Mouse (Mus musculus): Measurements from ENCODE around the gene Zzef1. TPM values are rescaled to one million over a fixed set of nuclear protein-coding genes. Genes with fewer than 3 reads are reported as not detected.

Gene Zzef1
- total RNA-seq (2012; rRNA removed) (16.8 and 17.4 TPM in 2 replicates), total RNA-seq (2014; rRNA removed) (9.4 and 10.5 TPM in 2 replicates), polyA plus RNA-seq (2012; ENCODE audit: insufficient read length, low read depth) (17.1 and 20.8 TPM in 2 replicates)

DNA sequence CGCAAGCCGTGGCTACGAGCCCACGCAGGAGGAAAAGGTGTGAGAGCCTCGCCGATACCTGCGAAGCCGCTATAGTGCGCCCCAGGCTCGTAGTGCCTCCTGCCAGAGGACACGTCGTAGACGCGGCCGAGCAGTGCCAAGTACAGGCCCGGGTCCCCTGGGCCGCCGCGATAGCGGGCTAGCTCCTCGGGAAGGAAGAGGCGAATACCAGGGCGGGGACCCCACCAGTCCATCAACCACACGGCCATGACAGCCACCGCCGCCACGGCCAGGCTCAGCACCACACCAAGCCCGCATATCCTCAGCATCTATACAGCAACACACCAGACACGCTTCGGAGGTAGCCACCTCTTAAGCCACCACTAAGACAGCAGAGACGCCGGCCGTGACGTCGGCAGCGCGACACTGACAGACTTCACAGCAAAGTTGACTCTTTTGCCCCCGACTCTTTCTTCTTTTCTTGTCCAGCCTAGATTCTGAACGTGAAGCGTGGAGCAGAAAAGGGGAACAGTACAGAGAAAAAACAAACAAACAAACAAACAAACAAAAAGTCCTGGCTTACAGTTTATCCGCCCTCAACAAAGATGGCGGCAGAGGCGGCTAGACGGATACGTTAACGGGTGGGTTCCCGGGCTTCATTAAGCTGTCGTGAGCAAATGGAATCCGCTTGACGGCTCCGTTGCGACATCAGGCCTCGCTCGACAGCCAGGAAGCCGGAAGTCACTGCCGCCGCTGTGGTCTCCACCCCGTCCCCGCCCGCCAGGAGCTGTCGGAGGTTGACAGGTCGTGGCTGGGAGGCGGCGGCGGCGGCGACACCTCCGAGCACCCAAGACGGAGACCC is at the start of gene Zzef1, which contains the start of gene Cyb5d2:
TSS of gene Zzef1 (plus strand) at position 772 of the 841 bp plus-strand sequence.
TSS of gene Cyb5d2 (minus strand) at position 688 of the 841 bp plus-strand sequence.
- peaks cover 0 to 48% of the 10 kb centered on the region in 2 experiments; a peak in 2 of 4 replicates for H3K4me1 ChIP-seq (ENCODE audit: control insufficient read depth in 1 of 2, insufficient read depth in 2 of 2)
- in situ Hi-C loops (cut with MboI; ENCODE audit: low pct_ligation_motif_present, low pct_unique_long_range_greater_than_20kb, low sequenced_read_pairs): no loop called here
- dilution Hi-C loops (cut with MboI; ENCODE audit: extremely low pct_ligation_motif_present, extremely low pct_unique_long_range_greater_than_20kb, low sequenced_read_pairs): no loop called here
- peaks cover 20% of the 10 kb centered on the region for H3K79me2 ChIP-seq (replicated peaks; ENCODE audit: control insufficient read depth, extremely low read depth, insufficient read depth, poor library complexity, severe bottlenecking)
- H3K4me3 ChIP-seq (replicated peaks in 1 of 3; ENCODE audit: low read depth in 2 of 3, low read length in 2 of 3, poor library complexity in 1 of 3): peak within 1 kb of the TSS; percentile 86 to 96 (median 87)
- no peaks in the 10 kb centered on the region for H3K27me3 ChIP-seq (replicated peaks)
- H3K9ac ChIP-seq (ENCODE audit: insufficient read depth, low read depth): peak within 1 kb of the TSS; percentile 59
- peak within 1 kb of the TSS; percentile 51 for H3K27ac ChIP-seq (ENCODE audit: insufficient read depth, low read depth)
- H3K36me3 ChIP-seq (replicated peaks in 1 of 2; ENCODE audit: control insufficient read depth in 1 of 2, insufficient read depth in 1 of 2, low read length in 1 of 2): peaks cover 0 to 14% of the 10 kb centered on the region in 2 experiments
- H3K4me2 ChIP-seq (ENCODE audit: insufficient read depth, low read depth, poor library complexity, severe bottlenecking): peak within 1 kb of the TSS; percentile 92
- H3K9me3 ChIP-seq (replicated peaks; ENCODE audit: low read length): no peaks in the 10 kb centered on the region
- peak; percentile 99 for DNase-seq (ENCODE audit: extremely low read depth)
- TF ChIP-seq ZNF384 (IDR thresholded peaks at IDR 0.05; ENCODE audit: low read depth, low read length) (no peak), POLR2AphosphoS2 (IDR thresholded peaks at IDR 0.05; ENCODE audit: low read depth, low read length) (peak; percentile 79), MYC (IDR thresholded peaks at IDR 0.05; ENCODE audit: low read depth, low read length) (peak; percentile 80), RCOR1 (conservative IDR thresholded peaks at IDR 0.05; ENCODE audit: low read depth, low read length) (0 out of 2 replicates have a peak, but pooled peaks have one; percentile 28), NELFE (IDR thresholded peaks at IDR 0.05; ENCODE audit: low read depth, low read length) (peak; percentile 86), IRF4 (IDR thresholded peaks at IDR 0.05; ENCODE audit: low read depth, low read length) (peak; percentile 65), CHD2 (IDR thresholded peaks at IDR 0.05; ENCODE audit: low read length) (peak; percentile 23; the same call in 1 of the 2 replicates), RAD21 (IDR thresholded peaks at IDR 0.05; ENCODE audit: low read depth, low read length) (no peak), MEF2A (IDR thresholded peaks at IDR 0.05; ENCODE audit: borderline replicate concordance, low read depth, low read length) (peak; percentile 64), KAT2A (IDR thresholded peaks at IDR 0.05; ENCODE audit: insufficient replicate concordance, low read length) (peak; percentile 99), CTCF (conservative IDR thresholded peaks at IDR 0.05 in 1 of 2, IDR thresholded peaks at IDR 0.05 in 1 of 2; ENCODE audit: low read depth in 2 of 2, low read length in 2 of 2) (no peak), BHLHE40 (IDR thresholded peaks at IDR 0.05; ENCODE audit: low read depth, low read length) (0 out of 2 replicates have a peak, but pooled peaks have one; percentile 33), ZC3H11A (IDR thresholded peaks at IDR 0.05; ENCODE audit: low read depth, low read length) (no peak), TCF12 (IDR thresholded peaks at IDR 0.05; ENCODE audit: low read depth, low read length) (peak; percentile 71), SIN3A (IDR thresholded peaks at IDR 0.05; ENCODE audit: low read length) (peak; percentile 98; the same call in 1 of the 2 replicates), SMC3 (IDR thresholded peaks at IDR 0.05; ENCODE audit: low read depth, low read length) (no peak), JUND (conservative IDR thresholded peaks at IDR 0.05; ENCODE audit: low read depth, low read length) (no peak; the same call in 1 of the 2 replicates), ELF1 (IDR thresholded peaks at IDR 0.05; ENCODE audit: low read depth, low read length) (peak; percentile 99), ETS1 (conservative IDR thresholded peaks at IDR 0.05; ENCODE audit: low read depth, low read length) (peak; percentile 32), ZKSCAN1 (IDR thresholded peaks at IDR 0.05; ENCODE audit: borderline replicate concordance, low read depth, low read length) (no peak), MXI1 (IDR thresholded peaks at IDR 0.05; ENCODE audit: low read depth, low read length) (peak; percentile 97), USF1 (IDR thresholded peaks at IDR 0.05; ENCODE audit: low read depth, low read length) (no peak), EP300 (IDR thresholded peaks at IDR 0.05; ENCODE audit: low read length) (no peak), PAX5 (IDR thresholded peaks at IDR 0.05; ENCODE audit: low read length) (no peak), NRF1 (IDR thresholded peaks at IDR 0.05; ENCODE audit: low read depth, low read length) (peak; percentile 74), CHD1 (IDR thresholded peaks at IDR 0.05; ENCODE audit: low read depth, low read length) (0 out of 2 replicates have a peak, but pooled peaks have one; percentile 53), MAX (IDR thresholded peaks at IDR 0.05; ENCODE audit: low read length) (peak; percentile 25; the same call in 1 of the 2 replicates), GABPA (IDR thresholded peaks at IDR 0.05; ENCODE audit: insufficient replicate concordance, low read depth, low read length) (peak; percentile 64; the same call in 1 of the 2 replicates), E2F4 (IDR thresholded peaks at IDR 0.05; ENCODE audit: insufficient replicate concordance, low read depth, low read length) (peak; percentile 92), TBP (conservative IDR thresholded peaks at IDR 0.05; ENCODE audit: low read depth, low read length) (peak; percentile 63), JUN (IDR thresholded peaks at IDR 0.05; ENCODE audit: insufficient read depth, low read depth, low read length) (no peak; the same call in 1 of the 2 replicates), HCFC1 (IDR thresholded peaks at IDR 0.05; ENCODE audit: low read depth, low read length) (peak; percentile 95), ZMIZ1 (IDR thresholded peaks at IDR 0.05; ENCODE audit: low read depth, low read length) (peak; percentile 57; the same call in 1 of the 2 replicates), USF2 (conservative IDR thresholded peaks at IDR 0.05; ENCODE audit: low read depth, low read length) (no peak), UBTF (IDR thresholded peaks at IDR 0.05; ENCODE audit: low read depth, low read length) (0 out of 2 replicates have a peak, but pooled peaks have one; percentile 49), MAFK (IDR thresholded peaks at IDR 0.05; ENCODE audit: insufficient replicate concordance, low read length) (no peak)

Measured in CH12.LX (cell line).